Mouse (Mus musculus): Measurements from ENCODE around the gene Tmem104. TPM values are rescaled to one million over a fixed set of nuclear protein-coding genes. Genes with fewer than 3 reads are reported as not detected.

Tmem104 gene
- polyA plus RNA-seq, 1 experiment: 15.5 TPM

DNA sequence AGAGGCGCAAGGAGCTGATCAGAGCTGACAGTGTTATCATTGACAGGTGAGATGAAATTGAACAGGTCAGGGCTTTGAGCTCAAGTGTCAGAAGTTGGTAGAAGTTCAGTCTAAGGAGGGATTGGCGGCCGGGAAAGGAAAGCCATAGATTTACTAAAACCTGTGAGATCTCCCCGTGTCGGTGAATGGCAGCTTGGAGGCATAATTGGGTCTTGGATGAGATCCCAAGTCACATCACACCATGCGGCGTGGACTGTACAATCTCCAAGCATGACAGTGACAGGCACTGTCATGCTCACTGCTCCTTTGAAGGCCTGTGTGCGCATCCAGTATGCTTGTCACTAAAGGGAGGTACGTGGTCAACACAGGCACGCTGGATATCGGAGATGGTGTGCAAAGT is 75.7 kb downstream of the Tmem104 start:
- Histone ChIP-seq H3K4me3 (no peak overlapping the region), H3K36me3 (ENCODE audit: control insufficient read depth, insufficient read depth) (no peaks in the 10 kb centered on the region), H3K4me2 (ENCODE audit: low read depth) (no peak overlapping the region), H3K27me3 (ENCODE audit: control insufficient read depth, insufficient read depth, insufficient read length) (peaks cover 69% of the 10 kb centered on the region), H3K79me2 (ENCODE audit: control insufficient read depth, insufficient read depth) (no peaks in the 10 kb centered on the region), H3ac (ENCODE audit: control insufficient read depth, insufficient read length) (no peak overlapping the region)
- no peak for TF ChIP-seq MAX (IDR thresholded peaks at IDR 0.05; ENCODE audit: low read depth)
- no peak for TF ChIP-seq TCF12 (IDR thresholded peaks at IDR 0.05; ENCODE audit: insufficient read depth, poor library complexity, severe bottlenecking)
- no peak for TF ChIP-seq CEBPB (IDR thresholded peaks at IDR 0.05; ENCODE audit: insufficient read depth, poor library complexity, severe bottlenecking)
- no peak for TF ChIP-seq MYOD1 (IDR thresholded peaks at IDR 0.05; ENCODE audit: control insufficient read depth in 1 of 3, insufficient read length in 2 of 3, low read depth in 2 of 3)
- TF ChIP-seq USF1 (IDR thresholded peaks at IDR 0.05; ENCODE audit: low read depth): no peak

GRCm38 (mm10) chr11:115264136-115264861 is 77.0 kb downstream of the Tmem104 start:
- Histone ChIP-seq H3K36me3 (ENCODE audit: control insufficient read depth, insufficient read depth) (no peaks in the 10 kb centered on the region), H3K4me2 (ENCODE audit: low read depth) (no peak overlapping the region), H3K4me3 (no peak overlapping the region), H3K27me3 (ENCODE audit: control insufficient read depth, insufficient read depth, insufficient read length) (peaks cover 65% of the 10 kb centered on the region), H3ac (ENCODE audit: control insufficient read depth, insufficient read length) (no peak overlapping the region), H3K79me2 (ENCODE audit: control insufficient read depth, insufficient read depth) (no peaks in the 10 kb centered on the region)
- TF ChIP-seq POLR2A (IDR thresholded peaks at IDR 0.05; ENCODE audit: insufficient read length, low read depth) (no peak), MAX (IDR thresholded peaks at IDR 0.05; ENCODE audit: low read depth) (no peak)

GRCm38 (mm10) chr11:115264862-115265668 is 77.8 kb downstream of the Tmem104 start:
- TF ChIP-seq CEBPB (IDR thresholded peaks at IDR 0.05; ENCODE audit: insufficient read depth, poor library complexity, severe bottlenecking): no peak
- Histone ChIP-seq H3K36me3 (ENCODE audit: control insufficient read depth, insufficient read depth) (no peaks in the 10 kb centered on the region), H3K4me2 (ENCODE audit: low read depth) (no peak overlapping the region), H3K79me2 (ENCODE audit: control insufficient read depth, insufficient read depth) (no peaks in the 10 kb centered on the region), H3K4me3 (no peak overlapping the region), H3K27me3 (ENCODE audit: control insufficient read depth, insufficient read depth, insufficient read length) (peaks cover 65% of the 10 kb centered on the region), H3ac (ENCODE audit: control insufficient read depth, insufficient read length) (no peak overlapping the region)

DNA sequence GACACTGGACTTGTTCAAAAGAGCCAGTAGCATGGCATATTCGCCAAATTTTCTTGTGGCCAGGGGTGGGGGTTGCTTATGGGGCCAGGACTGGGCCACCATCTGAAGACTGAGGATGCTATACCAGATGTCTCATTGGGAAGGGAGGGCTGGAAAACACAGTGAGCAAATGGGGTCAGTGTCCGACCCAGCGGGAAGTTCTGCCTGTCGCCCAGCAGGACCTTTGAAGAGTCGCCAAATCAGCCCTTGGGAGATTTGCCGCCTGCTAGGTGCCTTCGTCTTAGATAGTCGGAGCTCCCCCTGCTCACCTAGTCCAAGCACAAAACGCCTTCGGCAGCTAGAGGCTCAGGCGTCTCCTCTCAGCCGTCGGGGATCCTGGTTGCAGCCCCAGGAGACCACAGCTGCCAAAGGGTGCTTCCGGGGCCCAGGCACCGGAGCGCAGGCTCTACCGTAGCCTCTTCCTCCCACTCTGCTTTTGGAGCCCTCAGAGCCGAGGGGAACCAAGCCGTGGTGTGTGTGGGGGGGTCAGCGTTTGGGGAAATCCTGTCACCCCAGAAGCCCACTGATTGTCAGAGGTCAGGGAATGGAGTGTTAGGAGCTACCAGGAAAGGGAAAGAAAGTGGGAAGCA is 78.6 kb downstream of the Tmem104 start:
- Histone ChIP-seq H3K79me2 (ENCODE audit: control insufficient read depth, insufficient read depth) (no peaks in the 10 kb centered on the region), H3K36me3 (ENCODE audit: control insufficient read depth, insufficient read depth) (no peaks in the 10 kb centered on the region), H3K4me2 (ENCODE audit: low read depth) (no peak overlapping the region), H3K4me3 (no peak overlapping the region), H3ac (ENCODE audit: control insufficient read depth, insufficient read length) (no peak overlapping the region), H3K27me3 (ENCODE audit: control insufficient read depth, insufficient read depth, insufficient read length) (peaks cover 57% of the 10 kb centered on the region)
- TF ChIP-seq POLR2AphosphoS2 (IDR thresholded peaks at IDR 0.05; ENCODE audit: insufficient read length, low read depth) (no peak), TCF12 (IDR thresholded peaks at IDR 0.05; ENCODE audit: insufficient read depth, poor library complexity, severe bottlenecking) (no peak), SRF (IDR thresholded peaks at IDR 0.05; ENCODE audit: control insufficient read depth, insufficient read length, low read depth) (no peak), POLR2A (IDR thresholded peaks at IDR 0.05; ENCODE audit: insufficient read length, low read depth) (no peak), TCF3 (IDR thresholded peaks at IDR 0.05; ENCODE audit: insufficient read length, low read depth) (no peak), MYOG (IDR thresholded peaks at IDR 0.05; ENCODE audit: control insufficient read depth in 1 of 3, insufficient read depth in 1 of 3, insufficient read length in 2 of 3, low read depth in 2 of 3) (no peak), MYOD1 (IDR thresholded peaks at IDR 0.05; ENCODE audit: control insufficient read depth in 1 of 3, insufficient read length in 2 of 3, low read depth in 2 of 3) (no peak), CEBPB (IDR thresholded peaks at IDR 0.05; ENCODE audit: insufficient read depth, poor library complexity, severe bottlenecking) (no peak), USF1 (IDR thresholded peaks at IDR 0.05; ENCODE audit: low read depth) (no peak)

DNA sequence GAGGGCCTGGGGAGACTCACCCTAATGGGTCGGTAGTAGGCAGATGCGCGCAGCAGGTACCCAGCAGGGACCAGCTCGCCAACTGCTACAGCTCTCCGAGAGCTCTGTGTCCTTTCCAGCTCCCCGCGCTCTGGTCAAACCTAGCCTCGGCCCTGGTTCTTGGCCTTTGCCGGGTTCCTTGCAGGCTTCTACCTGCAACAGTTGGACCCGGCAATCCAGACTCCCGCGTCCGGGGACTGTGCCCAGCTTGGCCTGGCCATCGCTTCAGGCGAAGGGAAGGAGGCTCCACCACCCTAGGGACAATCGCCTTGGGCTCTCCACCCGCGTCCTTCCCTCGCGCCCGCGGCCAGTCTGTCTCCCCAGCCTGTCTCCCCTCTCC is 79.1 kb downstream of the Tmem104 start:
- H3K4me2 ChIP-seq (ENCODE audit: low read depth): no peak overlapping the region
- H3K27me3 ChIP-seq (ENCODE audit: control insufficient read depth, insufficient read depth, insufficient read length): peaks cover 55% of the 10 kb centered on the region
- H3K4me3 ChIP-seq: no peak overlapping the region
- TF ChIP-seq E2F4 (IDR thresholded peaks at IDR 0.05; ENCODE audit: insufficient read depth): no peak
- no peak for TF ChIP-seq TCF3 (IDR thresholded peaks at IDR 0.05; ENCODE audit: insufficient read length, low read depth)
- TF ChIP-seq POLR2AphosphoS2 (IDR thresholded peaks at IDR 0.05; ENCODE audit: insufficient read length, low read depth): no peak
- TF ChIP-seq MYOG (IDR thresholded peaks at IDR 0.05; ENCODE audit: control insufficient read depth in 1 of 3, insufficient read depth in 1 of 3, insufficient read length in 2 of 3, low read depth in 2 of 3): no peak
- TF ChIP-seq TCF12 (IDR thresholded peaks at IDR 0.05; ENCODE audit: insufficient read depth, poor library complexity, severe bottlenecking): no peak
- TF ChIP-seq POLR2A (IDR thresholded peaks at IDR 0.05; ENCODE audit: insufficient read length, low read depth): no peak
- no peak for TF ChIP-seq USF1 (IDR thresholded peaks at IDR 0.05; ENCODE audit: low read depth)
- no peak overlapping the region for H3ac ChIP-seq (ENCODE audit: control insufficient read depth, insufficient read length)
- H3K36me3 ChIP-seq (ENCODE audit: control insufficient read depth, insufficient read depth): no peaks in the 10 kb centered on the region
- no peaks in the 10 kb centered on the region for H3K79me2 ChIP-seq (ENCODE audit: control insufficient read depth, insufficient read depth)

Measured in myocyte (in vitro differentiated cells).